ENCODE assay signal across 22 mouse cellular contexts in the genomic region with DNA sequence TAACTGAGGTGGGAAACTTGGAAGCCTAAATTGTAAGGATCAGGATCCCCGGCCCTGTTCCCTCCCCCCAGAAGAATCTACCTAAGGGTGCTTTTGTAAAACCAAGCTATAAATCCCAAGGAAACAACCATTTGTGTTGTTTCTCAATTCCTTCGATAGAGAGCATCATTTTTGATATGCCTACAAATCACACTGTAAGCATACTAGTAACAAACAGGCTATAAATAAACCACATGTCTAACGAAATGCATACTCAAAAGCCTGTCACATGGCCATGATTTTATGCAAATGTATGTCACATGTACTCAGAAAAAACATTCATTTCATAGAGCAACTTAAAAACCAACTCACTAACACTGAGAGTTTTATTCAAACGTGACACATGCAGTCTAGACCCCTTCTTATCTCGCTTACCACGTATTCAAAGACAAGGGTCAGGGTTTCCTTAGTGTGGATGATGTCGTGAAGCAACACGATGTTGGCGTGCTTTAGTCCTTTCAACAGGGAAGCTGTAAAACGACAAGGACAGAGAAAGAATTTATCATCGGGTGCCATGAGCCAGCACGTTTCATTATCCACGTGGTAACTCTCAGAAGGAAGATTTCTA.
A peak's percentile ranks its signal among the peaks of the same experiment; 100 is the strongest.
DNase-seq lines count a peak whose midpoint lies in the region; ATAC-seq and TF ChIP-seq lines count a peak whose summit lies in the region.
"Had no signal": no experiment of that assay in that cellular context is flagged by ENCODE, and none has a peak within 500 bp of the region (broad histone marks: within the 10 kb centered on the region; RNA-seq: fewer than 3 reads in every experiment).

No protein-coding gene starts in this region.

- no peaks in the 10 kb centered on the region for H3K36me3 ChIP-seq in forebrain, embryonic 12.5 days (replicated peaks)
- H3K36me3 ChIP-seq in forebrain, embryonic 11.5 days (ENCODE audit: control insufficient read depth, insufficient read depth, low read length) = no peaks in the 10 kb centered on the region
- no peaks in the 10 kb centered on the region for H3K36me3 ChIP-seq in midbrain, embryonic 13.5 days
- no peaks in the 10 kb centered on the region for H3K36me3 ChIP-seq in midbrain, embryonic 15.5 days (replicated peaks)
- H3K36me3 ChIP-seq in forebrain, postnatal 0 days (ENCODE audit: insufficient read depth) = no peaks in the 10 kb centered on the region
- H3K36me3 ChIP-seq: embryonic facial prominence, embryonic 15.5 days had no signal

- no peak overlapping the region for H3K9ac ChIP-seq in forebrain, embryonic 12.5 days
- H3K9ac ChIP-seq in forebrain, embryonic 11.5 days (ENCODE audit: low read length) = no peak overlapping the region
- no peak overlapping the region for H3K9ac ChIP-seq in midbrain, embryonic 13.5 days (replicated peaks)
- H3K9ac ChIP-seq in midbrain, embryonic 15.5 days = no peak overlapping the region
- no peak overlapping the region for H3K9ac ChIP-seq in forebrain, postnatal 0 days
- H3K9ac ChIP-seq: embryonic facial prominence, embryonic 15.5 days had no signal

- 0 out of 2 replicates have a peak, but pooled peaks cover 2% of the 10 kb centered on the region for H3K4me1 ChIP-seq in forebrain, embryonic 12.5 days
- H3K4me1 ChIP-seq in forebrain, embryonic 11.5 days (replicated peaks; ENCODE audit: control insufficient read depth, insufficient read depth, low read length) = no peaks in the 10 kb centered on the region
- H3K4me1 ChIP-seq in midbrain, embryonic 13.5 days (replicated peaks) = peaks cover 6% of the 10 kb centered on the region; the same call in 1 of the 2 replicates
- H3K4me1 ChIP-seq in midbrain, embryonic 15.5 days = no peaks in the 10 kb centered on the region
- peaks cover 7% of the 10 kb centered on the region for H3K4me1 ChIP-seq in forebrain, postnatal 0 days (ENCODE audit: insufficient read depth)
- H3K4me1 ChIP-seq: embryonic facial prominence, embryonic 15.5 days had no signal

- TF ChIP-seq CTCF in forebrain, postnatal 0 days (IDR thresholded peaks at IDR 0.05; ENCODE audit: low read depth) = no peak

- H3K27me3 ChIP-seq in forebrain, embryonic 12.5 days = no peaks in the 10 kb centered on the region
- H3K27me3 ChIP-seq in forebrain, embryonic 11.5 days (ENCODE audit: control insufficient read depth, insufficient read depth, low read length) = no peaks in the 10 kb centered on the region
- no peaks in the 10 kb centered on the region for H3K27me3 ChIP-seq in midbrain, embryonic 13.5 days
- H3K27me3 ChIP-seq in midbrain, embryonic 15.5 days (replicated peaks) = no peaks in the 10 kb centered on the region
- H3K27me3 ChIP-seq in forebrain, postnatal 0 days (ENCODE audit: insufficient read depth, low read length) = no peaks in the 10 kb centered on the region
- H3K27me3 ChIP-seq: CH12.LX; embryonic facial prominence, embryonic 15.5 days had no signal

- WGBS in forebrain, embryonic 12.5 days = 75% methylated on average over 13 of the region's 13 CpGs
- WGBS in forebrain, embryonic 11.5 days = 90% methylated on average over 13 of the region's 13 CpGs
- 81% methylated on average over 13 of the region's 13 CpGs for WGBS in midbrain, embryonic 13.5 days
- WGBS in midbrain, embryonic 15.5 days = 74% methylated on average over 13 of the region's 13 CpGs
- 40% methylated on average over 13 of the region's 13 CpGs for WGBS in forebrain, postnatal 0 days

- no peak for DNase-seq in forebrain, embryonic 11.5 days (ENCODE audit: low spot score)
- peak; percentile 72 for DNase-seq in forebrain, postnatal 0 days
- no peak for DNase-seq in cerebellum, adult 11 months
- DNase-seq in left cerebral cortex, adult 11 months (ENCODE audit: low spot score) = no peak
- DNase-seq: cerebellum, adult 18-20 months; cerebellum, postnatal 36 days; heart, postnatal 10 days; kidney, adult 18-20 months; layer of hippocampus, postnatal 36 days; left cerebral cortex, postnatal 4 days; liver; right cerebral cortex, postnatal 25 days; thymus, adult 18-20 months; thymus, postnatal 4 days had no signal

- no peak overlapping the region for H3K4me3 ChIP-seq in forebrain, embryonic 12.5 days (replicated peaks)
- H3K4me3 ChIP-seq in forebrain, embryonic 11.5 days (ENCODE audit: low read depth, low read length) = no peak overlapping the region
- H3K4me3 ChIP-seq in midbrain, embryonic 13.5 days (replicated peaks) = no peak overlapping the region
- H3K4me3 ChIP-seq in midbrain, embryonic 15.5 days = no peak overlapping the region
- no peak overlapping the region for H3K4me3 ChIP-seq in forebrain, postnatal 0 days (ENCODE audit: low read depth, low read length)
- H3K4me3 ChIP-seq: embryonic facial prominence, embryonic 15.5 days had no signal

- peak overlapping the region; percentile 54; the same call in 1 of the 2 replicates for H3K27ac ChIP-seq in forebrain, embryonic 12.5 days
- no peak overlapping the region for H3K27ac ChIP-seq in forebrain, embryonic 11.5 days (ENCODE audit: low read depth, low read length)
- H3K27ac ChIP-seq in midbrain, embryonic 13.5 days = peak overlapping the region; percentile 58; the same call in 1 of the 2 replicates
- H3K27ac ChIP-seq in midbrain, embryonic 15.5 days = no peak overlapping the region
- H3K27ac ChIP-seq in forebrain, postnatal 0 days (ENCODE audit: low read depth, low read length) = peak overlapping the region; percentile 62
- H3K27ac ChIP-seq: embryonic facial prominence, embryonic 15.5 days; kidney, postnatal 0 days had no signal

- no peaks in the 10 kb centered on the region for H3K9me3 ChIP-seq in forebrain, embryonic 12.5 days
- H3K9me3 ChIP-seq in forebrain, embryonic 11.5 days (ENCODE audit: control insufficient read depth, low read length) = no peaks in the 10 kb centered on the region
- H3K9me3 ChIP-seq in midbrain, embryonic 13.5 days = no peaks in the 10 kb centered on the region
- H3K9me3 ChIP-seq in midbrain, embryonic 15.5 days = no peaks in the 10 kb centered on the region
- no peaks in the 10 kb centered on the region for H3K9me3 ChIP-seq in forebrain, postnatal 0 days (ENCODE audit: low read length)
- H3K9me3 ChIP-seq: embryonic facial prominence, embryonic 15.5 days had no signal

- no peak overlapping the region for H3K4me2 ChIP-seq in forebrain, embryonic 12.5 days
- no peak overlapping the region for H3K4me2 ChIP-seq in forebrain, embryonic 11.5 days (ENCODE audit: low read depth, low read length, severe bottlenecking)
- H3K4me2 ChIP-seq in midbrain, embryonic 13.5 days (replicated peaks) = no peak overlapping the region
- no peak overlapping the region for H3K4me2 ChIP-seq in midbrain, embryonic 15.5 days
- H3K4me2 ChIP-seq in forebrain, postnatal 0 days (ENCODE audit: low read depth) = peak overlapping the region; percentile 20; the same call in 1 of the 2 replicates
- H3K4me2 ChIP-seq: embryonic facial prominence, embryonic 15.5 days; heart, embryonic 11.5 days had no signal

- ATAC-seq in forebrain, embryonic 12.5 days (ENCODE audit: low FRiP score) = no peak
- ATAC-seq in forebrain, embryonic 11.5 days (replicated peaks; ENCODE audit: low FRiP score) = no peak
- no peak for ATAC-seq in midbrain, embryonic 13.5 days
- no peak for ATAC-seq in midbrain, embryonic 15.5 days (replicated peaks)
- peak; percentile 85 for ATAC-seq in forebrain, postnatal 0 days
- ATAC-seq: lung, postnatal 0 days had no signal

Comparison
In these comparisons a context has a peak if more than half of its experiments do, and no peak if none do; other contexts are left out.
1. H3K27ac ChIP-seq: peak in forebrain, embryonic 12.5 days (single experiment), midbrain, embryonic 13.5 days (single experiment) and forebrain, postnatal 0 days (single experiment); none in forebrain, embryonic 11.5 days (single experiment) and midbrain, embryonic 15.5 days (single experiment).